Mouse (Mus musculus): ENCODE results near the gene Cadm1. TPM values are rescaled to one million over a fixed set of nuclear protein-coding genes. Genes with fewer than 3 reads are reported as not detected.

Gene Cadm1
- total RNA-seq, 1 experiment from 2014 or later: 0.35 TPM

- ATAC-seq (ENCODE audit: extremely low read depth, insufficient number of reproducible peaks, low FRiP score, poor library complexity, severe bottlenecking): no peak
Measured at GRCm38 (mm10) chr9:47545667-47546066, 15.7 kb downstream of the Cadm1 start.

DNA sequence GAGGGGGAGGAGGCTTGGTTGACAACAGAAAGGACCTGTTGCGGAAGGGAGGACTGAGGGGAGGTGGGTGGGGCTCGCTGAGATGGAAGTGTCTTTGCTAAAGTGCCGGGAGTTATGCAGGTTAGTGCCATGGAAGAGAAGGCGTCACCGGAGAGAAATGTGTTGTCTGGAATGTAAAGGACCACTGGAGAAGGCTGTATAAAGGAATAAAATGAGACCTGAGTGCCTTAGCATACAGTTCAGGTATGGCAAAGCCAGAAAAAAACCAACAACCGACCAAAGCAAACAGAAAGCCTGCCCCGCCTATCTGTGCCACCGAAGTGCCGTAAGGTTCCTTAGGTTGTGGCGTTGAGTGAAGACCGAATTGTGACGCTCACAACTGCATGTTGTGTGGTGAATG is 18.4 kb downstream of the Cadm1 start:
- ATAC-seq (ENCODE audit: extremely low read depth, insufficient number of reproducible peaks, low FRiP score, poor library complexity, severe bottlenecking): no peak

DNA sequence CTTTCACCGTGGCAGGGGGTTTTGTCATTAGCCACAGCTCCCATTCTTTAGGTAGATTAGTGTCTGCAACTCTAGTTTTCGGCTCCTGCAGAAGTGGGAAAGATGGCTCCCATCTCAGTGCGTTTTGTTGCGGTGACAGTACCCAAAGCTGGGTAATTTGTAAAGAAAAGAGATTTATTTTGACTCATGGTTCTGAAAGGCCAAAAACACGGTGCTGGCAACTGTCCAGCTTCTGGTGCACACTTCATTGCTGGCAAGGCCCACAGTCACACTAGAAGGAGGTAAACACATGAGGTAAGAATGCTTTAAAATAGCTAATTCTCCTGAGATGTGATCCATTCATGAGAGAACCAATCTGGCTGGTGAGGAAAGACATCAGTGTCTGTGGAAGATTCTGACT is 18.9 kb downstream of the Cadm1 start:
- no peak for ATAC-seq (ENCODE audit: extremely low read depth, insufficient number of reproducible peaks, low FRiP score, poor library complexity, severe bottlenecking)

DNA sequence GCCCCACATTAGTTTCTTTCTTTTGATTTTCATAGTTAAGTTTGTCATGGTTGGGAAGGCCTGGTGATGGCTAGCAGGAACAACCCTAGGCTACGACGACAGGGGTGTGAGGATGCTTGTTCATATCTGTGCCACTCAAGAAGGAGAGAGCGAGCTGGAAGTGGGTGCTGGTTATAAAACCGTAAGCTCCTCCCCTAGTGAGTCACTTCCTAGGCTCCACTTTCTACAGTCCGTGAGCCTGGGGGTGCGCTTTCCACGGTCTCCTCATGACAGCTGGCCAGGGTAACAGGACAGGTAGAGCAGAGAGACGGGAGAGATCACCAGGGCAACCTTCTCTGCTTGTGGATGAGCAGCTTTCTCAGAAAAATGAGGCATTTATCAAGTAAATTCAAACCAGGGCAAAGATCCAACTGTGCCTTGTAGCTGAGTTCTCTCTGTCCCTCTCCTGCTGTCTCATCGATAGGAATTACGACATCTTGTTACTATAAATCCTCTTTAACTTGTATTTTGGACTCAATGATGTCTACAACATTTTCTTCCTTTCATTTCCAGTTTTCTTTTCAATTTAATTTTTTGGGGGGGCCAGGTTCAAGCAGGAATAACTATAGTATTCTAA is 23.1 kb downstream of the Cadm1 start:
- ATAC-seq (ENCODE audit: extremely low read depth, insufficient number of reproducible peaks, low FRiP score, poor library complexity, severe bottlenecking): no peak

GRCm38 (mm10) chr9:47560726-47561125 is 30.8 kb downstream of the Cadm1 start:
- no peak for ATAC-seq (ENCODE audit: extremely low read depth, insufficient number of reproducible peaks, low FRiP score, poor library complexity, severe bottlenecking)

- ATAC-seq (ENCODE audit: extremely low read depth, insufficient number of reproducible peaks, low FRiP score, poor library complexity, severe bottlenecking): no peak
Measured at GRCm38 (mm10) chr9:47561596-47561995, 31.6 kb downstream of the Cadm1 start.

DNA sequence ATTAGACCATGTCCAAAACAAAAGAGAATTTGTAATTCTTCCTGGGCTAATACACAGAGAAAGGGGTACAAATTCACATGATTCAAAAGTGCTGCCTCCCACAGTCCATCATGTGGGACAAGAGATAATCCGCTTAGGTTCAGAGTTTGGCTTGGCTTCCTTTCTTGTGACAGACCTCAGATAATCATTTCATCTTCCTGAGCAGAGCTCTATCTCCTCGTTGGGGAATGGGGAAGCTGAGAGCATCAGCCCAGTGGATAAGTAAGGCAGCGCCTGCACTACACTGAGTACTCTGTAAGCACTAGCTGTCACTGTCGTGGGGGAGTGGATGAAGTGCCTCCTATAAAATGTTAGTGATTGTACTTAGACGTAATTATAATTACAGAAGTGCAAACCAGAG is 35.1 kb downstream of the Cadm1 start:
- ATAC-seq (ENCODE audit: extremely low read depth, insufficient number of reproducible peaks, low FRiP score, poor library complexity, severe bottlenecking): no peak

- ATAC-seq (ENCODE audit: extremely low read depth, insufficient number of reproducible peaks, low FRiP score, poor library complexity, severe bottlenecking): no peak
Measured at GRCm38 (mm10) chr9:47567873-47568272, 37.9 kb downstream of the Cadm1 start.

- ATAC-seq (ENCODE audit: extremely low read depth, insufficient number of reproducible peaks, low FRiP score, poor library complexity, severe bottlenecking): no peak
Measured at GRCm38 (mm10) chr9:47570184-47570583, 40.2 kb downstream of the Cadm1 start.

GRCm38 (mm10) chr9:47571461-47571860 is 41.5 kb downstream of the Cadm1 start:
- ATAC-seq (ENCODE audit: extremely low read depth, insufficient number of reproducible peaks, low FRiP score, poor library complexity, severe bottlenecking): no peak

GRCm38 (mm10) chr9:47572132-47572531 is 42.2 kb downstream of the Cadm1 start:
- ATAC-seq (ENCODE audit: extremely low read depth, insufficient number of reproducible peaks, low FRiP score, poor library complexity, severe bottlenecking): no peak

DNA sequence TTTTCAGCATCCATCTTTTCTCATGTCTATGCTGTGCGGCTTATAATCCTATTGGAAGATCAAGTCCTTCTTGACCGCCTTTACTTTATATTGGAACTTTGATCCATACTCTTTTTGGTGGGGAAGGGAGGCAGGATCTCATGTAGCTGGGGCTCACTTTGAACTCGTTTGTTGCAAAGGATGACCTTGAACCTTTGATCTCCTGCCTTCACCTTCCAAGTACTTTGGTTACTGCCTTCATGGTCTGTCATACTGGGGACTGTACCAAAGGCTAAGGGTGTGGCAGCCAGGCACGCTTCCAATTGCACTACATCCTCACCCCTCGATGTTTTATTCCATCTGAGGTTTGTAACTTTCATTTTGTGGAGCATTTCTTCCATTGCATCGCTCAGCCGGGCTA is 43.5 kb downstream of the Cadm1 start:
- ATAC-seq (ENCODE audit: extremely low read depth, insufficient number of reproducible peaks, low FRiP score, poor library complexity, severe bottlenecking): no peak

DNA sequence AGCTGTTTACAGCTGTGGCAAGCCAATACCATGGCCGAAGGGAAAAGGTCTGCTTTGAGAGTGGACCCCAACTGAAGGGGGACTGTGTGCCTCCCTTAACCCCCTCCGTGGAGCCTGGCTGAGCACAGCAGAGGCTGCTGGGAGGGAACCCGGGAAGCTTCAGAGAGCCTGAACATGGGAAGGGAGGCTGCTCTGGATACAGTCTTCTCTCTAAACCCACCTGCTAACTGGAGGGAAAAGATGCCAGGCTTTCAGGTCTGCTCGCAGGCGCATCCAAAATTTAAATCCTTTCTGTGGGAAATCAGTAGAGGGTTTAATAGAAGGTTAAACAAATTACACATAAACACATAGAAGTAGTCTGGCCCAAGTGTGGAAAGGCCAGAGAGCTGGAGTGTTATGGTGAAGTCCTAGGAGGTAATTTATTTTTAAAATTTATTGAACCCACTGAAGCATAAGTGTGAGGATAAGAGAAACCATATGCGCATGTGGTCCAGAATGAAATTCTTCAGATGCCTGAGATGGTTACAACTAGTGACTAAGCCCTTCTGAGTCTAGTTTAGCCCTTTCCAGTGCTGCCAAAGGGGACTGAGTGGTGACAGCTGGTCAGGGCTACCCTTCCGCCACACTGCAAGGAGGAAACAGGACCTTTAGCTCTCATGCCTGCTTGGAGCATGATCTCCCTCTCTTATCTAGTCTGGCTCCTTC is 44.9 kb downstream of the Cadm1 start:
- ATAC-seq (ENCODE audit: extremely low read depth, insufficient number of reproducible peaks, low FRiP score, poor library complexity, severe bottlenecking): no peak

GRCm38 (mm10) chr9:47575764-47576163 is 45.8 kb downstream of the Cadm1 start:
- no peak for ATAC-seq (ENCODE audit: extremely low read depth, insufficient number of reproducible peaks, low FRiP score, poor library complexity, severe bottlenecking)

- no peak for ATAC-seq (ENCODE audit: extremely low read depth, insufficient number of reproducible peaks, low FRiP score, poor library complexity, severe bottlenecking)
Measured at GRCm38 (mm10) chr9:47579464-47579863, 49.5 kb downstream of the Cadm1 start.

DNA sequence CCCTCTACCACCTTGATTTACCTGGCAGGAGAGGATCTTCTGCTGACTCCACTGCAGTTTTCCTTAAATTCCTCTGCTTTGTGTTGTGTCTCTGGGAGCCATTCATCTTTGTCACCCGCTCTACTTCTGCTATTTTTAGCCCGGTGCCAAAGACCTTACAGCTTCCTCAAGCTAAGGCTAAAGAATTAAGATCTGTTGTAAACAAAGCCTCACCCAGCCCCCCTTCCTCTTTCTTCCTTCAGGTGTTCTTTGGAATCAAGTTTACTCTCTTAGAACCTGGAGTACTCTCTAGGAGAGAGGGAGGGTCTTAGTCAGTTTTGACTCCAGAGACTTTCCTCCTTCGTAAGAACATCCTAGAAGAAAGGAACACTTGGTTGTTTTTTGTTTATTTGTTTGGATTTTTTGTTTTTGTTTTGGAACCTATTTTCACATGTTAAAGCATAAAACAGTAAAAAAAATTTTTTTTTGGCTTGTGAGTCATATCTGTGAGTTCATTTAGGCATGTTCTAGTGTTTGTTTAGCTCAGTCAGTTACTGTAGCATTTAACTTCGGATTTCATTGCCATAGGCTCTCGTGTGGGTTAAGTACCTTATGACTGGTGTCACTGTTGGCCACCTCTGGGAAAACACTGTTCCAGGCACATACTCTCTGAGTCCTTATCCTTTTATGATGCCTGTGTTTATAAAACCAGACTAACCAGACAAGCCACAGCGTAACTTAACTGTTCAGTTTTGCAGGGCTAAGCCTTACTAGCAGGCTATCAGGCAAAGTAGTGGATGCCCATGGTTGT is 51.8 kb downstream of the Cadm1 start:
- no peak for ATAC-seq (ENCODE audit: extremely low read depth, insufficient number of reproducible peaks, low FRiP score, poor library complexity, severe bottlenecking)

- ATAC-seq (ENCODE audit: extremely low read depth, insufficient number of reproducible peaks, low FRiP score, poor library complexity, severe bottlenecking): no peak
Measured at GRCm38 (mm10) chr9:47583241-47583640, 53.3 kb downstream of the Cadm1 start.

DNA sequence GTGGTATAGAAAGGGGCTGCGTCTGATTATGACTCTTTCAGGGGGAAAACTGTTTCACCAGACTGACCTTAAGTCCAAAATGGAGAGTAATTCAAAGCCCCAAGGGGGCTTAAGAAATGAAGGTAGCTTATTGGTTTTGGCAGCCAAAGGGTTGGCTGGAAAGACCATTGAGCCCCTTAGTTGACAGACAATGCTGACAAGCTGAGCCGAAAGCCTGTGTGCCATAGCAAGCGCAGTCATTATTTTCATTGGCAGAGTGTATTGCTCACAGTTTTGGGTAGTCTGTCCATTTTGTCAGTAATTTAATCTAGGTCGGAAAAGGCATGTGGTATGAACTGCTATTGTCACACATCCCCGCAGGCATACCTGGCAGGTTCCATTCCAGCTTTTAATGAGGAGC is 56.2 kb downstream of the Cadm1 start:
- ATAC-seq (ENCODE audit: extremely low read depth, insufficient number of reproducible peaks, low FRiP score, poor library complexity, severe bottlenecking): no peak

DNA sequence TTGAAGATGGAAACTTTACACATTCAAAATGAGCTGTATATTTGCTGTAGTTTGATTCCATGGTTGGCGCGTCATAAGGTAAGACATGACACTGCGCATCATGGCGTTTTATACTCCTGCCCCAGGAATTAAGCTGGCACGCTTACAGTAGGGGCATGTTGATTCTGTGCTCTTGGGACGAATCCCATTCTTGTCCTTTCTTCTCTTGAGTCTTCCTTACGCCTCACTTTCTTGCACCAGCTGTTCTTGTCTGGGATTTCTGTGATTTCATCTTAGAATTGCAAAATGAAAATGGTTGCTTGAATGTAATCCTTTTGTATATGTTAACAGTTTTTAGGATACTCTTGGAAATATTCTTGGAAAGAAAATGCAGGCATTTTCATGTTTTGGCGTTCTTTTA is 56.9 kb downstream of the Cadm1 start:
- ATAC-seq (ENCODE audit: extremely low read depth, insufficient number of reproducible peaks, low FRiP score, poor library complexity, severe bottlenecking): no peak

DNA sequence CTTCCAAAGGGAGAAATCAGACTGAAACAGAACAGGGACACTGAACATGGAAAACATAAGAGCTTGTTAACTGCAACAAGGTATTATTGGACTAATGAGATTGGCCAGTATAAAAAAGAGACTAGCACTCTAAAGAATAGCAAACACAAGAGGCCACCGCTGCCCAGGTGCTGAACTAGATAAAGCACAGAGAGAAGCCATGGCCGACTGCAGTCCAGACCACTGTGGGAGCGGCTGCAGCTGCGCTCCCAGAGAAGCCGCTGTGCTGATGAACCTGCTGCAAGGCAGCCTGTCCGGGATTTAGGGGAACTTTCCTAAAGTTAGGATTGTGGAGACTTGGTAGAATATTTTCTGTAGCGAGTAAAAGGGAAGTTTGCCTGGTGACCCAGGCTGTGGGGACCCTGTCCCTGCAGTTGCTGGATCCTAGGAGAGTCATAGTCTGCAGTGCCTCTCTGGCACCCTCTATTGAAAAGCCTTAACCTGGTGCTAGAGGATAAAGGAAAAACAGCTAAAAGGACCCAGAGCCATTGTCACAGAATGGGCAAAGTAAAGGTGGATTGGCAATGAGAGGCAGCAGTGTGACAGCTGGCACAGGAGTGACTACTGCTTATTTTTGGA is 57.7 kb downstream of the Cadm1 start:
- no peak for ATAC-seq (ENCODE audit: extremely low read depth, insufficient number of reproducible peaks, low FRiP score, poor library complexity, severe bottlenecking)

All from neutrophil, adult 5-6 weeks (primary cell).